Mouse (Mus musculus) lung, adult 2 months (tissue): Measurements from ENCODE around the gene Kctd4.

ENCODE experiments used
- CTCF ChIP-seq: fragments of 200-500 bp; IDR thresholded peaks from 2 replicates; pipeline ENCODE4 v1.5.1; 2011; ENCODE audit warnings: mild to moderate bottlenecking, low read length, control low read depth; ENCODE audit not compliant: insufficient read depth
- POLR2A ChIP-seq: fragments of 200-500 bp; IDR thresholded peaks from 2 replicates; pipeline ENCODE4 v1.6.1; 2011; ENCODE audit warnings: low read depth, mild to moderate bottlenecking, control low read depth, low read length, borderline replicate concordance; ENCODE audit errors: extremely low read depth

- TF ChIP-seq CTCF (no peak), POLR2A (no peak)
Measured at GRCm38 (mm10) chr14:75964433-75964832, 9.6 kb downstream of the Kctd4 start.
